Mouse (Mus musculus) myocyte (in vitro differentiated cells): ENCODE results near the gene Ttll1. TPM values are rescaled to one million over a fixed set of nuclear protein-coding genes. Genes with fewer than 3 reads are reported as not detected.

Experiments used
- H3K27me3 ChIP-seq: one replicate; pipeline ENCODE4 v1.6.1; 2011; ENCODE audit not compliant: control insufficient read depth, insufficient read depth, insufficient read length
- H3K36me3 ChIP-seq: one replicate; pipeline ENCODE4 v1.6.1; 2011; ENCODE audit not compliant: control insufficient read depth, insufficient read depth
- H3K4me2 ChIP-seq: one replicate; pipeline ENCODE4 v1.6.1; 2011; ENCODE audit warnings: low read depth, control low read depth
- H3K4me3 ChIP-seq: one replicate; pipeline ENCODE4 v1.5.1; 2011; ENCODE audit warnings: mild to moderate bottlenecking, control low read depth, moderate library complexity
- H3K79me2 ChIP-seq: one replicate; pipeline ENCODE4 v1.6.1; 2011; ENCODE audit not compliant: control insufficient read depth, insufficient read depth
- H3ac ChIP-seq: one replicate; pipeline ENCODE4 v1.6.1; 2011; ENCODE audit not compliant: control insufficient read depth, insufficient read length
- CEBPB ChIP-seq: IDR thresholded peaks from 2 replicates; pipeline ENCODE4 v1.6.1; 2011; ENCODE audit warnings: mild to moderate bottlenecking, moderate library complexity; ENCODE audit not compliant: poor library complexity, insufficient read depth, severe bottlenecking
- E2F4 ChIP-seq: IDR thresholded peaks from one replicate; pipeline ENCODE4 v1.6.1; 2011; ENCODE audit warnings: mild to moderate bottlenecking, control low read depth, moderate library complexity; ENCODE audit not compliant: insufficient read depth
- MAX ChIP-seq: IDR thresholded peaks from one replicate; pipeline ENCODE4 v1.6.1; 2011; ENCODE audit warnings: low read depth, mild to moderate bottlenecking, control low read depth
- MYOD1 ChIP-seq, 3 experiments: IDR thresholded peaks; one replicate each; pipeline ENCODE4 v1.6.1; 2011; ENCODE audit warnings: control low read depth in 2 of 3, low read depth in 2 of 3, mild to moderate bottlenecking in 2 of 3, moderate library complexity in 1 of 3; ENCODE audit not compliant: insufficient read length in 2 of 3, control insufficient read depth in 1 of 3
- MYOG ChIP-seq, 3 experiments: IDR thresholded peaks; one replicate each; pipeline ENCODE4 v1.6.1; 2011; ENCODE audit warnings: control low read depth in 2 of 3, low read depth in 2 of 3, mild to moderate bottlenecking in 2 of 3; ENCODE audit not compliant: insufficient read length in 2 of 3, control insufficient read depth in 1 of 3, insufficient read depth in 1 of 3
- POLR2A ChIP-seq: IDR thresholded peaks from one replicate; pipeline ENCODE4 v1.6.1; 2011; ENCODE audit warnings: low read depth, mild to moderate bottlenecking, control low read depth, moderate library complexity; ENCODE audit not compliant: insufficient read length
- POLR2AphosphoS2 ChIP-seq: IDR thresholded peaks from one replicate; pipeline ENCODE4 v1.6.1; 2011; ENCODE audit warnings: low read depth, control low read depth; ENCODE audit not compliant: insufficient read length
- REST ChIP-seq: IDR thresholded peaks from one replicate; pipeline ENCODE4 v1.6.1; 2011; ENCODE audit warnings: mild to moderate bottlenecking, control low read depth, moderate library complexity; ENCODE audit not compliant: insufficient read depth, insufficient read length
- SRF ChIP-seq: IDR thresholded peaks from one replicate; pipeline ENCODE4 v1.6.1; 2011; ENCODE audit warnings: low read depth; ENCODE audit not compliant: control insufficient read depth, insufficient read length
- TCF12 ChIP-seq: IDR thresholded peaks from one replicate; pipeline ENCODE4 v1.6.1; 2011; ENCODE audit warnings: mild to moderate bottlenecking, control low read depth; ENCODE audit not compliant: poor library complexity, insufficient read depth, severe bottlenecking
- TCF3 ChIP-seq: IDR thresholded peaks from one replicate; pipeline ENCODE4 v1.6.1; 2011; ENCODE audit warnings: low read depth, control low read depth; ENCODE audit not compliant: insufficient read length
- USF1 ChIP-seq: IDR thresholded peaks from one replicate; pipeline ENCODE4 v1.6.1; 2011; ENCODE audit warnings: low read depth, mild to moderate bottlenecking, control low read depth, moderate library complexity
- polyA plus RNA-seq: library from polyadenylated mRNA; unstranded; fragments of >200 nt; fragmentation: generic; extraction: Trizol; gene quantifications from one replicate; pipeline ENCODE4 v1.2.1, GENCODE M21; 2012; ENCODE audit warnings: missing spikeins

Gene Ttll1
- polyA plus RNA-seq, 1 experiment = 47.7 TPM

DNA sequence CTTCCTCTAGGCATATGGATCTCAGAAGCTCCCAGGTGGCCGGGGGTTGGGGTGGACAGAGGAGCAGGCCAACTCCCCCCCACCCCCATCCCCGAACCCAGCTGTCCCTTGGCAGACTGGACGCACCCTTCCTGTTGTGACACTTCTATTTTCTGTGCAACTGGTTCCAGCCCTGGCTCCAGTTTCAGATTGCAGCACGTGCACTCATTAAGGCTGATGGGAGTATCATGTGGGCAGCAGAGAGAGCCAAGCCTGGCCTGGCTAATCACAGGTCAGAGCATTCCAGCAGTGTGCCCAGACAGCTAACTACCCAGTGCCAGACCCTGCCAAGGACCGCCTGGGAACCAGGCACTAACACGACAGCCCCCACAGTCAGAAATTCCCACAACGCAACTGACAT lies 39.2 kb downstream of the Ttll1 start:
- Histone ChIP-seq H3K79me2 (no peaks in the 10 kb centered on the region), H3K36me3 (no peaks in the 10 kb centered on the region), H3ac (no peak overlapping the region), H3K4me3 (no peak overlapping the region), H3K4me2 (peak overlapping the region; percentile 42), H3K27me3 (no peaks in the 10 kb centered on the region)
- no peak for TF ChIP-seq POLR2AphosphoS2
- TF ChIP-seq USF1 = peak; percentile 79
- peak; percentile 39 for TF ChIP-seq POLR2A
- TF ChIP-seq MYOD1 (IDR thresholded peaks at IDR 0.05; ENCODE audit: control insufficient read depth in 1 of 3, insufficient read length in 2 of 3, low read depth in 2 of 3) = peak in 2 of 3 experiments; percentile 73 to 91
- TF ChIP-seq E2F4 = no peak
- no peak for TF ChIP-seq SRF
- peak; percentile 78 to 95 (median 93) for TF ChIP-seq MYOG (IDR thresholded peaks at IDR 0.05; ENCODE audit: control insufficient read depth in 1 of 3, insufficient read depth in 1 of 3, insufficient read length in 2 of 3, low read depth in 2 of 3)
- peak; percentile 59 for TF ChIP-seq MAX
- TF ChIP-seq TCF3 = peak; percentile 71
- peak; percentile 87 for TF ChIP-seq TCF12
- no peak for TF ChIP-seq REST
- TF ChIP-seq CEBPB = peak; percentile 80; the same call in 1 of the 2 replicates

DNA sequence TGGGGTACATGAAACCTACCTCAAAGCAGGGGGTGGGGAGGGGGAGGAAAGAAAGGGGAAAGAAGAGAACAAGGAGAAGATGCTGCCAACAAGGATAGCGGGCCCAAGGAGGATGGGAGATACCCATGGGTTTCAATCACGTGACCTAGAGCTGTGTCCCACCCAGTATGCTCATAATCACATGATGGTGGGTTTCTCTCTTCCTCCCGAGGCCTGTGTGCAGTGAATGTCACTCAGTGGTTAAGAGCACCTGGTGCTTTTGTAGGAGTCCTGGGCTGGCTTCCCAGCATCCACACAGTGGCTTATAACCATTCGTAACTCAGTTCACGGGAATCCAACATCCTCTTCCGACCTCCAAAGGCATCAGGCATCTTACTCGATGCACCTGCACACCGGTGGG lies 40.2 kb downstream of the Ttll1 start:
- no peak overlapping the region for H3ac ChIP-seq
- no peak overlapping the region for H3K4me3 ChIP-seq
- no peaks in the 10 kb centered on the region for H3K27me3 ChIP-seq
- H3K4me2 ChIP-seq = peak overlapping the region; percentile 54
- no peaks in the 10 kb centered on the region for H3K36me3 ChIP-seq
- TF ChIP-seq USF1 (peak; percentile 80), SRF (no peak), MYOG (IDR thresholded peaks at IDR 0.05; ENCODE audit: control insufficient read depth in 1 of 3, insufficient read depth in 1 of 3, insufficient read length in 2 of 3, low read depth in 2 of 3) (peak in 1 of 3 experiments; percentile 71), MYOD1 (IDR thresholded peaks at IDR 0.05; ENCODE audit: control insufficient read depth in 1 of 3, insufficient read length in 2 of 3, low read depth in 2 of 3) (peak in 2 of 3 experiments; percentile 40 to 89), CEBPB (no peak), TCF12 (no peak), POLR2AphosphoS2 (no peak), POLR2A (no peak), E2F4 (no peak), REST (no peak), TCF3 (no peak), MAX (no peak)
- H3K79me2 ChIP-seq = no peaks in the 10 kb centered on the region

DNA sequence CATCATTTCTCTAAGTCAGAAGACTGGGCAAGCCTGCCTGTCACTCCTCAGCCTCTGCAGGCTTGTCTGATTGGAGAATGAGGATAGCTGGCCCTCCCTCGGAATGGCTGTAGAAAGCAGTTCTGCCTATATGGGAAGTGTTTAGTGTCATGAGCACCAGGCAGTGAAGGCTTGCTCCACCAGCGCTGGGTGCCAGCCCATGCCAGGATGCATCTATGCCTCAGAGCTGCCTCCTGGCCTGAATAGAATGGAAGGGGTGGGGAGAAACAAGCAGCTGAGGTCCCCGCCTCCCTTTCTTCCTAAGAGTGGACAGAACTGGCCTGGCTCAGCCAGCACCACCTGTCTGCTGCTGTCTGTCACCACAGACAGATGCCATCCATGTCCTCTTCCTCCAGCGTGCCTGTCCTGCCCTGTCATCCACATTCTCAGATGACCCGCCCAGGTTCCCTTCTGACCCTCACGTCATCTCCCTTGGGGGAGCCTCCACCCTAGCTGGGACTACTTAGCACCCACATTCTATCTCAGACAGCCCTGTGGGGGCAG lies 41.3 kb downstream of the Ttll1 start:
- Histone ChIP-seq H3K27me3 (no peaks in the 10 kb centered on the region), H3ac (no peak overlapping the region), H3K79me2 (no peaks in the 10 kb centered on the region), H3K4me3 (no peak overlapping the region), H3K36me3 (no peaks in the 10 kb centered on the region), H3K4me2 (peak overlapping the region; percentile 54)
- TF ChIP-seq MYOG (IDR thresholded peaks at IDR 0.05; ENCODE audit: control insufficient read depth in 1 of 3, insufficient read depth in 1 of 3, insufficient read length in 2 of 3, low read depth in 2 of 3) (peak; percentile 98 to 99 (median 98)), TCF3 (peak; percentile 100), SRF (peak; percentile 70), MYOD1 (IDR thresholded peaks at IDR 0.05; ENCODE audit: control insufficient read depth in 1 of 3, insufficient read length in 2 of 3, low read depth in 2 of 3) (peak; percentile 99 to 100 (median 100)), E2F4 (no peak), MAX (no peak), REST (no peak), CEBPB (no peak), TCF12 (peak; percentile 99), POLR2AphosphoS2 (no peak), POLR2A (peak; percentile 73), USF1 (no peak)

DNA sequence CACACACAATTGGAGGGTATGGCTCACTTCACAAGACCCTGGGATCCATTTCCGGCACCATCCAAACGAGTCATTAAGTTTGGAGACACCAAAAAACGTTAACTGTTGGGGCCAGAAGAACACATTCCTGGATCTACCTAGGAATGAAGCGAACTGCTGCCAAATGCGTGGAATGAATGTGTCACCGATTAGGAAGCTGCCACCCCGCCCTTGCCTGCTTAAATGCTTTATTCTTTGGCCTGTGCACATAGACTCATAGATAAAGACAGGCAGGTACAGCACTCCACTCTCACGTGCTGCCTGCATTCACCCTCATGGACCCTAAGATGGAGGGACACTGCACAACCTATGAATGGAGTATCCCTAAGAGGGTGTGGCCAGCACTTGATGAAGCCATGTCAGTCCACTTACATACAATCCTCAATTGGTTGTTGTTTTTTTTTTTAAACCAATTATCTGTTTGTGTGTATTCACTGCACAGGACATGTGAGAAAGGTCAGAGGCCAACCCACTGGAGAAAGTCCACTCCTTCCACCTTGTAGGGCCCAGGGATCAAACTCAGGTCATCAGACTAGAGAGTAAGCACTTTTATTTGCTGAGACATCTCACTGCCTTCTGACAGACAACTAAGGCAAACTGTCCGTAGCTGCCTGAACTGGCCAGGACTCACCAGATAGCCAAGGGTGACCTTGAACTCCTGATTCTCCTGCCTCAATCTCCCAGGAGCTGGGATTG lies 43.3 kb downstream of the Ttll1 start:
- Histone ChIP-seq H3K36me3 (no peaks in the 10 kb centered on the region), H3K27me3 (no peaks in the 10 kb centered on the region), H3K4me3 (no peak overlapping the region), H3ac (no peak overlapping the region), H3K79me2 (peaks cover 17% of the 10 kb centered on the region), H3K4me2 (no peak overlapping the region)
- TF ChIP-seq POLR2AphosphoS2 = no peak
- TF ChIP-seq MYOG (IDR thresholded peaks at IDR 0.05; ENCODE audit: control insufficient read depth in 1 of 3, insufficient read depth in 1 of 3, insufficient read length in 2 of 3, low read depth in 2 of 3) = no peak
- no peak for TF ChIP-seq MYOD1 (IDR thresholded peaks at IDR 0.05; ENCODE audit: control insufficient read depth in 1 of 3, insufficient read length in 2 of 3, low read depth in 2 of 3)
- TF ChIP-seq E2F4 = no peak
- TF ChIP-seq REST = no peak
- TF ChIP-seq TCF12 = no peak
- no peak for TF ChIP-seq POLR2A
- no peak for TF ChIP-seq USF1
- no peak for TF ChIP-seq MAX
- TF ChIP-seq TCF3 = no peak
- TF ChIP-seq CEBPB = no peak
- TF ChIP-seq SRF = no peak
